Mouse (Mus musculus) E14TG2a.4 (cell line): ENCODE measurements around the gene Mrtfa.

ENCODE experiments used
- CTCF ChIP-seq: conservative IDR thresholded peaks from 2 replicates; pipeline ENCODE4 v1.5.1; 2014; ENCODE audit warnings: low read length
- NANOG ChIP-seq: IDR thresholded peaks from 2 replicates; pipeline ENCODE4 v1.6.1; 2014; ENCODE audit warnings: borderline replicate concordance, low read length, mixed read lengths

DNA sequence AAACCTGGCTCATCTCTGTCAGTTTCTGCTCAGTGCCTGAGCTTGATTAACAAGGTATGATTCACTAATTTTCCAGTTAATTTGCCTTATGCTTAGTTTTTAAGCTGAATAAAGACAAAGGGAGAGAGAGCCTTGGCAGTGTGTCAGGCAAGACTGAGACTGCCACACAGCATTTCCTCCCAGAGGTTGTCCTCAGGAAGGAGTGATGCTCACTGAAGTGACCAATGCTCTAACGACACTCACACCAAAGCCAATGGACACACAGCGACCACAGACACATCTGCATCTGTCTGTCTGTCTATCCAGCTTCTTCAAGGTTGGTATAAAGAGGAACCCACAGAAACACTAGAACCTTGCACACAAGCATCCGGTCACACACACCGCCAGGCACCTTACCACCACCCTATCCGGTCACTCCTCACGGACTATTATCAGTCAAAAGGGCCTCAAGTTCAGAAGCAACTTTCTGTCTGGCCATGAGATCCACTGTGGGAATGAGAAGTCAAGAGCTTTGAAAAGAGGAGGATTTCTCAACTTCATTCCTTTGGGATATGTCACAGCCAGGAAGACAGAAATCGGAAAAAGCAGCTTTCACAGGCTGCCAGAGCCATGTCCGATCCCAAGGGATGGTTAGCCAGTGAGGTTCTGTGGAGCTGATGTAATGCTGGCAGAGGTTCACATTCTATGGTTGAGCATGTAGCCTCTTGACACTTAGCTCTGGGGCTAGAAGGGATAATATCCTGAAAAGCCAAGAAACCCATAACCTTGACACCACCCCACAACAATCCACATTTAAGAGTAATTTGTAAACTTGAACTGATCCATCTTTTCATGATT lies 103.7 kb downstream of the Mrtfa start:
- no peak for TF ChIP-seq NANOG
- no peak for TF ChIP-seq CTCF
